Mouse (Mus musculus) neural tube, embryonic 12.5 days (tissue): Measurements from ENCODE around the gene Lmntd1. TPM values are rescaled to one million over a fixed set of nuclear protein-coding genes. Genes with fewer than 3 reads are reported as not detected.
"Not testable (repeated sequence)": the region's sequence is repeated elsewhere in the genome, so short reads cannot be mapped to it uniquely, and the experiment has no call there.

ENCODE experiments used
- ATAC-seq: fragments of 200-750 bp; cut with Nextera tagmentation; 2 replicates; pipeline ENCODE4 v1.8.0; 2017; ENCODE audit warnings: low read depth, mild to moderate bottlenecking, moderate TSS enrichment, moderate library complexity; ENCODE audit not compliant: low FRiP score
- H3K27ac ChIP-seq: fragments of 300-500 bp; sonication (generic); 2 replicates; pipeline ENCODE4 v1.5.1; 2016
- H3K27me3 ChIP-seq: fragments of 300-500 bp; sonication (generic); replicated peaks from 2 replicates; pipeline ENCODE4 v1.6.1; 2016; ENCODE audit warnings: mild to moderate bottlenecking
- H3K36me3 ChIP-seq: fragments of 300-500 bp; sonication (generic); 2 replicates; pipeline ENCODE4 v1.6.1; 2016; ENCODE audit warnings: mild to moderate bottlenecking
- H3K4me1 ChIP-seq: fragments of 300-500 bp; sonication (generic); 2 replicates; pipeline ENCODE4 v1.6.1; 2016
- H3K4me2 ChIP-seq: fragments of 300-500 bp; sonication (generic); replicated peaks from 2 replicates; pipeline ENCODE4 v1.6.1; 2016; ENCODE audit warnings: mild to moderate bottlenecking
- H3K4me3 ChIP-seq: fragments of 300-500 bp; sonication (generic); 2 replicates; pipeline ENCODE4 v1.5.1; 2016
- H3K9ac ChIP-seq: fragments of 300-500 bp; sonication (generic); 2 replicates; pipeline ENCODE4 v1.6.1; 2016; ENCODE audit warnings: mild to moderate bottlenecking
- H3K9me3 ChIP-seq: fragments of 300-500 bp; sonication (generic); 2 replicates; pipeline ENCODE4 v1.6.1; 2016; ENCODE audit warnings: mild to moderate bottlenecking
- WGBS: fragments of 180-500 bp; shearing (Covaris S2); methylation state at CpG from one replicate; pipeline ENCODE4 v1.1.7; 2016; 5-methylcytosine and 5-hydroxymethylcytosine counted together
- polyA plus RNA-seq: library from polyadenylated mRNA; unstranded; fragments of >200 nt; fragmentation: Nextera tagmentation; extraction: Ambion mirVana; gene quantifications from 2 replicates; pipeline ENCODE4 v1.2.1, GENCODE M21; 2016

Lmntd1 gene
- polyA plus RNA-seq, 1 experiment from 2014 or later = 0.60 TPM

DNA sequence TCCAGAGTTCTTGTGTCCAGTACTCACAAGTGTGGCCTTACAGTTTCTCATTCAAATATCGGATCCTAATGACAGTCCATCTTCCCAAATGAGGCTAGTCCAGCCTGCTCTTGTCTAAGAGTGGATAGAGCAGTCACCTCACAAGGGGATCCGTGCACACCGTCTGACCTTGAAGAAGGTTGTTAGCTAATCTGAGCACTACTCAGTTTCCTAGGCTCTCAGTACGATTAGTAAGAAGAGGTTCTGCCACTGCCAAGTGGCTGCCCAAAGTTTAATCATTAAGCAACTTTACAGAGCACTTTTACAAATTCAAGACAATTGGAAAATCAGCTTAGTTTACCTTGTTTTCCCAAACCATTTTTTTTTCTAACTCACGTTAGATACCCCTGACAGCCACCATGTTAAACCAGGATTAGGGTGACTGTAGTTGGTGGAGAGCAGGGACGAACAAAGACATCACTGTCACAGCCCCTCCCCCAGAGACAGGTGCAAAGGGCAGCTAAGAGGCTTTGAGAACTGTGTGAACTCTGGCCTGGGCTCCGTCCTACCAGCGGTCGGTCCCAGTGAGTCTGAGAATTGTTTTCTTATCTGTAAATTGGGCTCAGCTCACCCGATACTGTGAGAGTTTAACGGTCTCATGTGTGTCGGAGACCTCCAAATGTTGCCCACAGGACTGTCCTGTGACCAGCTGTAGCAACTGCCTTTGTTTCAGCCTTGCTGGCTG is 275.4 kb downstream of the Lmntd1 start:
- H3K4me3 ChIP-seq = no peak overlapping the region
- no peaks in the 10 kb centered on the region for H3K9me3 ChIP-seq
- H3K4me1 ChIP-seq = no peaks in the 10 kb centered on the region; the same call in 1 of the 2 replicates
- H3K4me2 ChIP-seq = peak overlapping the region; percentile 73; the same call in 1 of the 2 replicates
- H3K36me3 ChIP-seq = no peaks in the 10 kb centered on the region
- H3K27ac ChIP-seq = no peak overlapping the region
- no peak overlapping the region for H3K9ac ChIP-seq
- H3K27me3 ChIP-seq = 0 out of 2 replicates have a peak, but pooled peaks cover 5% of the 10 kb centered on the region
- ATAC-seq = no peak
- WGBS = 38% methylated on average over 12 of the region's 12 CpGs

- H3K27me3 ChIP-seq, H3K36me3 ChIP-seq, ATAC-seq, H3K9ac ChIP-seq, H3K4me1 ChIP-seq, H3K27ac ChIP-seq, H3K9me3 ChIP-seq, H3K4me2 ChIP-seq, H3K4me3 ChIP-seq: not testable (repeated sequence)
- 82% methylated on average over 6 of the region's 6 CpGs for WGBS
These were observed 276.6 kb downstream of the Lmntd1 start for GRCm38 (mm10) chr6:145337521-145337920.

GRCm38 (mm10) chr6:145335876-145336768 is 278.0 kb downstream of the Lmntd1 start:
- no peak overlapping the region for H3K4me3 ChIP-seq
- H3K4me2 ChIP-seq = no peak overlapping the region
- WGBS = 76% methylated on average over 18 of the region's 18 CpGs
- no peaks in the 10 kb centered on the region for H3K36me3 ChIP-seq
- no peaks in the 10 kb centered on the region for H3K9me3 ChIP-seq
- ATAC-seq = no peak
- H3K27me3 ChIP-seq = 0 out of 2 replicates have a peak, but pooled peaks cover 5% of the 10 kb centered on the region
- H3K9ac ChIP-seq = no peak overlapping the region
- no peak overlapping the region for H3K27ac ChIP-seq
- H3K4me1 ChIP-seq = no peaks in the 10 kb centered on the region; the same call in 1 of the 2 replicates

DNA sequence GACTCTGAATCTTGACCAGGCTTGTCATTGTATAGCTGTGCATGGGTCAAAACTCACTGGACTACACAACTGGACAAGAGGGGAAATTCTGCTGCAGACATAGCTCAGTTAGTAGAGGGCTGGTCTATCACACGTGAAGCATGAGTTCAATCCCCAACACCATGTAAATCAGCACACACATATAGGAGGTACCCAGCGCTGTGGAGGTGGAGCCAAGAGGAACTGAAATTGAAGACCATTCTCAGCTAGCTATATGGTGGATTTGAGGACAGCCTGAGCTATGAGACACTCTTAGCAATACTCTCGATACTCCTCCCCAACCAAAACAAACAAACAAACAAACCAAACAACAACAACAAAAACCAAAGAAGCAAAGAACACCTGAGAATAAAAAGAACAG is 279.9 kb downstream of the Lmntd1 start:
- H3K4me3 ChIP-seq = no peak overlapping the region
- WGBS = 90% methylated on average over 3 of the region's 3 CpGs
- H3K9me3 ChIP-seq = no peaks in the 10 kb centered on the region
- H3K4me2 ChIP-seq = no peak overlapping the region
- H3K27ac ChIP-seq = no peak overlapping the region
- H3K27me3 ChIP-seq = 0 out of 2 replicates have a peak, but pooled peaks cover 5% of the 10 kb centered on the region
- no peak overlapping the region for H3K9ac ChIP-seq
- H3K36me3 ChIP-seq = no peaks in the 10 kb centered on the region
- no peaks in the 10 kb centered on the region for H3K4me1 ChIP-seq
- no peak for ATAC-seq

DNA sequence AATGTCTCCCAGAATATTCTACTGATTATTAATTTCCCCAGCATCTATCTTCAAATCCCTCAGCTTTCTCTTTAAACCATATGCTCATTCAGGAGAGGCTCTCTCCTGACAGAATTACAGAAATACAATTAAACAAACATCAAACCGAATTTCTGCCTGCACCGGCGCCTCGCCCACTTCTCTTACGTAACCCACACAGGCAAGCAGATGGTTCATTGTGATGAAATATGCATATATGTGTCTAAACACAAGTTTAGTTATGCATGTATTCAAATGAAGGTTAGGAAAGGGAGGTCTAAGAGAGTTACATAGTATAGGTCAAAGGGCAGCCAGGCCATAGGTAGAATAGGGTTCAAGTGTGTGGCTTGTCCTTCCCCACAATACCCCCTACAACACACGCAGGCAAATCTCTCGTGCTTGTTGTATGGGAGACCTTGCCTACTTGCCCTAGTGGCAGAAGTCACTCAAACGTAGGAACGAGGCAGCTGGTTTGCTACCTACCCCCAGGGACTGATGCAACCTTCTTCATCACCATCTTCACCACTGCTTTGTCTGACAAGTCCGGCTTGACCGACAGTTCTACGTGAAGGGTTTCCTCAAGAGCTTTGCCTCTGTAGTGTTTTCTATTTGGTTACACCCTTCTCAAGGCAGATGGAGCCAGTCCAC is 287.8 kb downstream of the Lmntd1 start:
- no peak overlapping the region for H3K4me2 ChIP-seq
- H3K36me3 ChIP-seq = no peaks in the 10 kb centered on the region
- no peaks in the 10 kb centered on the region for H3K27me3 ChIP-seq
- H3K4me1 ChIP-seq = no peaks in the 10 kb centered on the region
- 88% methylated on average over 12 of the region's 12 CpGs for WGBS
- H3K27ac ChIP-seq = no peak overlapping the region
- no peak overlapping the region for H3K4me3 ChIP-seq
- no peak overlapping the region for H3K9ac ChIP-seq
- H3K9me3 ChIP-seq = no peaks in the 10 kb centered on the region
- no peak for ATAC-seq

GRCm38 (mm10) chr6:145325095-145325494 is 289.0 kb downstream of the Lmntd1 start:
- ATAC-seq = no peak
- H3K36me3 ChIP-seq = no peaks in the 10 kb centered on the region
- no peak overlapping the region for H3K4me3 ChIP-seq
- no peaks in the 10 kb centered on the region for H3K27me3 ChIP-seq
- no peak overlapping the region for H3K4me2 ChIP-seq
- no peaks in the 10 kb centered on the region for H3K9me3 ChIP-seq
- no peak overlapping the region for H3K27ac ChIP-seq
- 70% methylated on average over 6 of the region's 6 CpGs for WGBS
- H3K9ac ChIP-seq = no peak overlapping the region
- H3K4me1 ChIP-seq = no peaks in the 10 kb centered on the region

DNA sequence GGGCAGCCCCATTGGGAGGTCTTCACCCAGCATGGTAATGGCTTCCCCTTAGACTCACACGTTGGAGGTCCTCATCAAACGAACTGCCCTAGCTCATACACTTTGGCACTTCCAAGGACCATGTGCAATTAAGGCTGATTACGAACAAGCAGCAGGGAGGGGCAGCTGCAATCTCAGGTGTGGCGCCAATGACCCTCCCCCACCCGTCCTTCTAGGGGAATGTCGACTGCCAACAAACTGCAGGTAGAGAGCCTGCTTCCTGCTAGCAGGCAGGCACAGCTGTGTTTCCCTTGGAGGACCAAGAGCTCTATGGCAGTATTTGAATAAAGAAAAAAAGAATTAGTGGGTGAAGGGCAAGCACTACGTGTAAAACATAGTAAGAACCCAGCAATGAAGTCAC is 289.6 kb downstream of the Lmntd1 start:
- Histone ChIP-seq H3K4me3 (no peak overlapping the region), H3K9ac (no peak overlapping the region), H3K27me3 (no peaks in the 10 kb centered on the region), H3K4me1 (no peaks in the 10 kb centered on the region), H3K36me3 (no peaks in the 10 kb centered on the region), H3K9me3 (no peaks in the 10 kb centered on the region), H3K4me2 (no peak overlapping the region), H3K27ac (no peak overlapping the region)
- ATAC-seq = no peak
- 56% methylated on average over 7 of the region's 7 CpGs for WGBS

DNA sequence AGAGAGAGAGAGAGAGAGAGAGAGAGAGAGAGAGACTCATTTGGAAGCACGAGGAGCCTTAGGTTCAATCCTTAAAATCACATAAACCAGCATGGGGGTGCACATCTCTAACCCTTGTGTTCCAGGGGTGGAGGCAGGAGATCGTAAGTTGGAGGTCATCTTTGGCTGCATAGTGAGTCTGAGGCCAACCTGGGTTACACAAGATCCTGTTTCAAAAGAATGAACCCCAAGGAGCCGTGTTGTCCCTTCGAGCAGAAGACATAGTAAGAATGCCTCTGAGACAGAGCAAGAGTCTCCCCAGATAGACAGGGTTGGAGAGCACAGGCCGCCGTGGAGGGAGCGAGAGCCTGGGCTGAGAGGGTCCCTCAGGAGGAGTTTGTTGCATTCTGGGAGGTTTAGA is 291.9 kb downstream of the Lmntd1 start:
- Histone ChIP-seq H3K9me3 (no peaks in the 10 kb centered on the region), H3K27me3 (no peaks in the 10 kb centered on the region), H3K9ac (no peak overlapping the region), H3K27ac (no peak overlapping the region), H3K36me3 (no peaks in the 10 kb centered on the region), H3K4me2 (no peak overlapping the region), H3K4me1 (no peaks in the 10 kb centered on the region), H3K4me3 (no peak overlapping the region)
- ATAC-seq = no peak
- WGBS = 85% methylated on average over 7 of the region's 7 CpGs

DNA sequence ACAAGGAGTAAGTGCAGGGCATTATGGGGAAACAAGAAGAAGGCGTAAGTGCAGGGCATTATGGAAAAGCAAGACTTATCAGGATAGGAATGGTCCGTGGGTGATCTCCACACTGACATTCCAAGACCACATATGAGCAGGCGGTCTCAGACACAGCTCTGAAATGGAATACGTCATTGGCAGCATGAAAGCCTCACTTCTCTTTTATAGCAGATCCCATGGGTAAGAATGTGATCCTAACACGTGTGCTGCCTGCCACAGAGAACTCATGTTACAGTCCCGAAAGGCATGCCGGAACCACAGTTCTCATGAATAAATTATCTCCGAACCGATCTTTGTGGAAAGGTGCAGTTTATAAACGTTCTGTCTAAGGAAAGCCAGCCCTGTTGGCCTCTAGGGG is 294.0 kb downstream of the Lmntd1 start:
- Histone ChIP-seq H3K4me1 (no peaks in the 10 kb centered on the region), H3K36me3 (no peaks in the 10 kb centered on the region), H3K27me3 (no peaks in the 10 kb centered on the region), H3K27ac (no peak overlapping the region), H3K9ac (no peak overlapping the region), H3K4me3 (no peak overlapping the region), H3K9me3 (no peaks in the 10 kb centered on the region), H3K4me2 (no peak overlapping the region)
- 0 out of 2 replicates have a peak, but pooled peaks have one; percentile 17 for ATAC-seq
- 79% methylated on average over 10 of the region's 10 CpGs for WGBS

Other genes with a start within 250 kb of the Lmntd1 start
- gene Tuba3b, start 1.4 kb upstream of the Lmntd1 start, polyA plus RNA-seq = not detected in 2 replicates
- 3.6 and 4.2 TPM in 2 replicates for gene Rassf8, start 132.4 kb upstream of the Lmntd1 start, polyA plus RNA-seq